Mouse (Mus musculus) testis, postnatal 10 days (tissue): ENCODE data around the gene Fezf2.

Source experiments
- DNase-seq: peaks from one replicate; pipeline ENCODE4 v3.0.0; 2021; ENCODE audit warnings: low spot score

Gene Fezf2

GRCm38 (mm10) chr14:12342458-12343131 is 5.4 kb downstream of the Fezf2 start:
- no peak for DNase-seq

- no peak for DNase-seq
These were observed 6.1 kb downstream of the Fezf2 start for GRCm38 (mm10) chr14:12341789-12342457.

- DNase-seq: no peak
These were observed 6.8 kb downstream of the Fezf2 start for GRCm38 (mm10) chr14:12341075-12341788.

GRCm38 (mm10) chr14:12340238-12341074 is 7.5 kb downstream of the Fezf2 start:
- no peak for DNase-seq

GRCm38 (mm10) chr14:12338811-12339565 is 9.0 kb downstream of the Fezf2 start:
- DNase-seq: no peak

- no peak for DNase-seq
These were observed 9.8 kb downstream of the Fezf2 start for GRCm38 (mm10) chr14:12337998-12338809.

- DNase-seq: no peak
These were observed 10.5 kb downstream of the Fezf2 start for GRCm38 (mm10) chr14:12337421-12337997.

GRCm38 (mm10) chr14:12334925-12335324 is 13.1 kb downstream of the Fezf2 start:
- DNase-seq: no peak

GRCm38 (mm10) chr14:12333622-12334021 is 14.4 kb downstream of the Fezf2 start:
- no peak for DNase-seq

- no peak for DNase-seq
These were observed 44.9 kb downstream of the Fezf2 start for GRCm38 (mm10) chr14:12303106-12303505.

GRCm38 (mm10) chr14:12300677-12301076 is 47.3 kb downstream of the Fezf2 start:
- no peak for DNase-seq

- no peak for DNase-seq
These were observed 47.7 kb downstream of the Fezf2 start for GRCm38 (mm10) chr14:12300275-12300674.

GRCm38 (mm10) chr14:12299654-12300053 is 48.3 kb downstream of the Fezf2 start:
- no peak for DNase-seq

- no peak for DNase-seq
These were observed 48.8 kb downstream of the Fezf2 start for GRCm38 (mm10) chr14:12299171-12299570.

- no peak for DNase-seq
These were observed 51.6 kb downstream of the Fezf2 start for GRCm38 (mm10) chr14:12296391-12296790.
